Mouse (Mus musculus): ENCODE measurements around the gene Plk3.

Gene Plk3

GRCm38 (mm10) chr4:117117931-117118330 lies 15.8 kb downstream of the Plk3 start:
- DNase-seq, result no peak

GRCm38 (mm10) chr4:117115592-117115991 lies 18.2 kb downstream of the Plk3 start:
- DNase-seq, result no peak

GRCm38 (mm10) chr4:117113237-117113636 lies 20.5 kb downstream of the Plk3 start:
- no peak for DNase-seq

GRCm38 (mm10) chr4:117110985-117111384 lies 22.8 kb downstream of the Plk3 start:
- no peak for DNase-seq

- no peak for DNase-seq
Observed at GRCm38 (mm10) chr4:117110249-117110648, 23.5 kb downstream of the Plk3 start.

- no peak for DNase-seq
Observed at GRCm38 (mm10) chr4:117109330-117109729, 24.4 kb downstream of the Plk3 start.

GRCm38 (mm10) chr4:117108524-117108849 lies 25.3 kb downstream of the Plk3 start:
- no peak for DNase-seq

- DNase-seq, result no peak
Observed at GRCm38 (mm10) chr4:117107813-117108523, 25.8 kb downstream of the Plk3 start.

GRCm38 (mm10) chr4:117105127-117105526 lies 28.6 kb downstream of the Plk3 start:
- DNase-seq, result no peak

GRCm38 (mm10) chr4:117104672-117105071 lies 29.1 kb downstream of the Plk3 start:
- no peak for DNase-seq

GRCm38 (mm10) chr4:117101218-117101617 lies 32.5 kb downstream of the Plk3 start:
- no peak for DNase-seq

- DNase-seq, result no peak
Observed at GRCm38 (mm10) chr4:117100036-117100435, 33.7 kb downstream of the Plk3 start.

GRCm38 (mm10) chr4:117098764-117099036 lies 35.1 kb downstream of the Plk3 start:
- DNase-seq, result no peak

GRCm38 (mm10) chr4:117097969-117098763 lies 35.6 kb downstream of the Plk3 start:
- no peak for DNase-seq

- DNase-seq, result no peak
Observed at GRCm38 (mm10) chr4:117096666-117097065, 37.1 kb downstream of the Plk3 start.

GRCm38 (mm10) chr4:117095551-117096452 lies 38.0 kb downstream of the Plk3 start, which contains the start of gene Ptch2:
Ptch2 (plus strand) TSS chr4:117096075.
- DNase-seq, result peak; percentile 29

GRCm38 (mm10) chr4:117094626-117095361 lies 39.0 kb downstream of the Plk3 start:
- DNase-seq, result no peak

GRCm38 (mm10) chr4:117090586-117090985 lies 43.2 kb downstream of the Plk3 start:
- DNase-seq, result no peak

GRCm38 (mm10) chr4:117087948-117088640 lies 45.7 kb downstream of the Plk3 start:
- no peak for DNase-seq
